Mouse (Mus musculus) bone marrow macrophage, adult 2 months (primary cell): ENCODE results near the gene Srr. TPM values are rescaled to one million over a fixed set of nuclear protein-coding genes. Genes with fewer than 3 reads are reported as not detected.

Experiments
- H3K27ac ChIP-seq: 2 replicates; pipeline ENCODE4 v1.5.1; 2012; ENCODE audit warnings: low read depth, low read length; ENCODE audit not compliant: insufficient read depth
- H3K4me1 ChIP-seq: 2 replicates; pipeline ENCODE4 v1.6.1; 2012; ENCODE audit warnings: low read length; ENCODE audit not compliant: control insufficient read depth, insufficient read depth
- H3K4me3 ChIP-seq: 2 replicates; pipeline ENCODE4 v1.5.1; 2012; ENCODE audit warnings: mild to moderate bottlenecking, low read length, moderate library complexity; ENCODE audit not compliant: insufficient read depth
- CTCF ChIP-seq: IDR thresholded peaks from 2 replicates; pipeline ENCODE4 v1.5.1; 2012; ENCODE audit warnings: low read depth, mild to moderate bottlenecking, low read length, moderate library complexity
- POLR2A ChIP-seq: IDR thresholded peaks from 2 replicates; pipeline ENCODE4 v1.6.1; 2012; ENCODE audit warnings: mild to moderate bottlenecking, low read depth, low read length, borderline replicate concordance
- polyA plus RNA-seq: library from polyadenylated mRNA; stranded (reverse); fragments of >200 nt; gene quantifications from 2 replicates; pipeline ENCODE4 v1.2.4, GENCODE M21; 2012; ENCODE audit not compliant: missing spikeins, insufficient read depth, insufficient read length

Srr gene
- polyA plus RNA-seq, result 13.6 and 17.5 TPM in 2 replicates

DNA sequence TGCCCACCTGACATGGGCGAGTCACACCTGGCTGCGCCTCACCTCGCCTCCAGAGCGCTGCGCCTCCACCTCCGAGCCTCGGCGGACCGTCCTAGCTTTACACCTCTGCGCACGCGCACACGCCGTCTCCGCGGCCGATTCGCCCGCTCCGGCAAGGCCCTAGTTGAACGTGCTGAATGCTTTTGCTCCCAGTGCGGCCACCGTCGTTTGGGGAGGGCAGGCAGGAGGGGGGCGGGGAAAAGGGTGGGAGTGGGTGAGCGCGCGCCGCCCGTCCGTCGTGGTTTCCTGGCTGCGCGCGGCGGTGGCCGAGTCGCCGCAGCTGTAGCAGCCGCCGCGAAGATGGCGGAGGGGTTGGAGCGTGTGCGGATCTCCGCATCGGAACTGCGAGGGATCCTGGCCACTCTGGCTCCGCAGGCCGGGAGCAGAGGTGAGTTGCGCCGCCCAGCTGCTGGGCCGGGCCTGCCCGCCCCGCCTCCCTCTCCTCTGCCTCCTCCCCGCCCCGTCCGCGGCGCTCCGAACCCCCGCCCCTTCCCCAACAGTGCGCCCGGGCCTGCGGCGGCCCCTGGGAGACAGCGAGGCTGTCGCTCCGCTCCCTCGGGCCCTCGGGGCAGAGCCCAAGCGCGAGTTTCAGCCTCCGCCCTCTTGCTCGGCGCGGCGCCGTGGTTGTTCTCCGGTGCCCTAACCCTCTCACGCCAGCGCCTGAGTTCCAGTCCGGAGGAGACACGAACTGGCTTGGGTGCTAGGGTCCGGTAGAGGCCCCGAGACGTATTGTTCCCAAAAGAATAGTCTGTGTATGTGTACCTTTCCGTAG lies at the start of gene Srr, which contains the start of gene Smg6:
Gene Srr, minus strand, starts transcription at position 372 of the 811 bp plus-strand sequence.
Gene Smg6, plus strand, starts transcription at position 247 of the 811 bp plus-strand sequence.
- Histone ChIP-seq H3K4me1 (peaks cover 15% of the 10 kb centered on the region), H3K4me3 (peak within 1 kb of the TSS; percentile 70), H3K27ac (peak within 1 kb of the TSS; percentile 90)
- TF ChIP-seq CTCF (0 out of 2 replicates have a peak, but pooled peaks have one; percentile 8), POLR2A (peak; percentile 60; the same call in 1 of the 2 replicates)

DNA sequence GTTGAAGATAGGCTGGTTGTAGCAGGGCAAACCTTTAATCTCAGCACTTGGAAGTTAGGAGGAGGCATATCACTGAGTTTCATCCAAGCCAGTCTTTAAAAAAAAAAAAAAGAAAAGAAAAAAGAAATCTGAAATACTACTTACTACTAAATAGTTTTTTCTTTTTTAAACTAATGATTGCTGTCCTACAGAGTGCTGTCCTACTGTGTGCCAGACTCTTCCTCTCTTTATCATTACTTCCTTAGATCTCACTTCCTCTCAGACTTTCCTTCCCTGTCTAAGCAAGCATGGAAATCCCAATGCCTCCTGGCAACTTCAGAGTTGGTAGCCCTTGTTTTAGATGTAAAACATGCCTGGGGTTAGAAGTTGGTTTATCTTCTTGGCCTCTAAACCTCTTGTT lies 48.9 kb upstream of the Srr start:
- TF ChIP-seq CTCF (no peak), POLR2A (no peak)
- H3K4me3 ChIP-seq, result no peak overlapping the region
- no peaks in the 10 kb centered on the region for H3K4me1 ChIP-seq
- no peak overlapping the region for H3K27ac ChIP-seq

DNA sequence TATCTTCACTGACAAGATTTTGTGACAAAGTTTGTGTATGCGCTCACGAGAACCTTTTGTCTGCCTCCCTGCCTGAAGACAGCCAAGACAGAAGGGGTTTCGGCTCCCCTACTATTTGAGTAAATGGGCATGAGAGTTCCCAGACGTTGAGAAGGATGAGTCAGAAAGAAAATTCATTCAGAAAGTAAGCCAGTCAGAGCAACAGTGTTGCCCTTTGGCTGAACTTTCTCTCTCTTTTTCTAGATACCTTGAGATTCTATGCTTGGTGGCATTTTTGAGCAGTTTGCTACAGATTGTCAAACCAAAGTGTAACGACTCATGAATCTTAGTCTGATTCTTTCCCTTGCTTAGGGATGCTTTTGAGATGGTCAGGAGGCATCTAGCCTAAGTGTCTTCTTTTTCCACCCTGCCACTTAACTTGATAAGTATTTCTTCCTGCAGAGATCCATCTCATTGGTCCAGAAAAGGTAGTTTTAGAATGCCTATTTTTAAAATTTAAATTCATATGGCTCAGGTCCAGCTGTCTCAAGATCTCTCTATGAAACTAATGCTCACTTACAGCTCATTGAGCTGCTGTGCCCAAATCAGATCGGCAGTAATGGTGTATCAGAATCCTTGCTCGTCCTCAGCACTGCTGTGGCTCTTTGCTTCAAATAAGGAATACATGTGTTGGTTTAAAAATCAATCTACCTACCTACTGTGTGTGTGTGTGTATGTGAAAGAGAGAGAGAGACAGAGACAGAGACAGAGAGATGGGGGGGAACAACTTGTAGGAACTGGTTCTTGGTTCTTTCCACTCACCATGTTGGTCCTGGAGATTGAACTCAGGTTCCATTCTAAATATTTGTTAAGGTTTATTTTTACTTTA lies 47.8 kb upstream of the Srr start:
- no peak overlapping the region for H3K4me3 ChIP-seq
- H3K27ac ChIP-seq, result no peak overlapping the region

DNA sequence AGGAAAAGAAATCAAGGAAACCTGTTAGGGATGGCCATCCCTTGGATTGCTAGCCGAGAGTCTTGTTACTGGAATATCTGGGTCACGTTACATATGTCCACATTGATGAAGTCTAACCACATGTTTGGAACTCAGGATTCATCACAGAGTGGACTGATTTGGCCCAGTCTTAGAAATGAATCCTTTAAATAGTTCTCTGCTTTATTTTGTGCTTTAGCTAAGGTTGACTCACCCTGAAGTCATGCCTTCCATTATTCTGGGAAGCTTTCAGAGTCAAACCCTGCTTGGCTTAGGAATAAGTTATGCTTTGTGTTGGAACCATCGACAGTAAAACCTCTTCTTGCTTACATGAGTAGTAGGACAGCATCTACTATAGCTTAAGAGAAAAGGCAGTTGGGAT lies 39.8 kb upstream of the Srr start:
- H3K4me1 ChIP-seq, result no peaks in the 10 kb centered on the region
- no peak overlapping the region for H3K4me3 ChIP-seq
- H3K27ac ChIP-seq, result no peak overlapping the region
- TF ChIP-seq CTCF (no peak), POLR2A (no peak)

More for the DNA sequence above, 47.8 kb upstream of the Srr start:
- TF ChIP-seq CTCF, result no peak
- no peak for TF ChIP-seq POLR2A
- H3K4me1 ChIP-seq, result no peaks in the 10 kb centered on the region

DNA sequence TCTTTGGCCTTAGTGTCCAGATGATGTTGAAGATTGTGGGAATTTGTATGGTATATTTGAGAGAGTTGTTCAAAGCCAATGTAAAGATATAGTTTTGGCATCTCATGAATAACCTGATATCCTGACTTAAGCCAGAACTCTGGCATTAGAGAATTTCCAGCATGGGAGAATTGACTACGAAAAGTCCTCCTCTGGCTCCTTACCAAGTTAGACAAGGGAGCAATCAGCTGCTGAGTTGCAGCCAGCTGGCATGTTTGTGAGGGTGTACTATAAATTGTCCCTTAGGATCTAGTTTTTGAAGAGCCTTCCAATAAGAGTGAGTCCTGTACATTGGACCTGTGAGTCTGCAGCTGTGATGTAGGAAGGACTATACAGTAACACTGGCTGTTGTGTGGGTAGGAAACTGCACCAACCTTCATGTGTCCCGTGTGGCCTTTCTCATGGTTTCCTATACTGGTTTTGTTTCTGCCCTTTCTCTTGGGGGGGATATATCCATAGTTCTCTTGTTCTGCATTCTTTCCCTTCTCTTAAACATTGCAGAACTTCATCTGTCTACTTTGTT lies 37.2 kb upstream of the Srr start:
- TF ChIP-seq POLR2A, result no peak
- TF ChIP-seq CTCF, result no peak
- Histone ChIP-seq H3K4me1 (peaks cover 4% of the 10 kb centered on the region; the same call in 1 of the 2 replicates), H3K27ac (no peak overlapping the region), H3K4me3 (no peak overlapping the region)

DNA sequence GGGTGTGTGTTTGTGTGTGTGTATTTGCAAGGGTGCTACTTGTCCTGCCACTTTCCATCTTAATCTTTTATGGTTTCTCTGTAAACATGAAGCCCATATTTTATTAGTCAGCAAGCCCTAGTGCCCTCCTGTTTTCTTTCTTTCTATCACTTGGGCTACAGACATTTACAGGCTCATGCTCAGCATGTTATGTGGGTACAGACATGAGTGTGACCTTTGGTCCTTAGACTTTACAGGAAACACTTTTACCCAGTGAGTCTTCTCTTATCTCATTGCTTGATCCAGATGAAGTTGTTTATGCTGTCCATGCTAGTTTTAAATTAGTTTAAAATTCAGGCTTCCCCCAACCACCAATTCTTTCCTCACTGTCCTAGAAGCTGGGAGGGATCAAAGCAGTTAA lies 36.2 kb upstream of the Srr start:
- Histone ChIP-seq H3K4me3 (no peak overlapping the region), H3K4me1 (peaks cover 4% of the 10 kb centered on the region; the same call in 1 of the 2 replicates), H3K27ac (no peak overlapping the region)
- TF ChIP-seq POLR2A, result no peak
- TF ChIP-seq CTCF, result no peak

DNA sequence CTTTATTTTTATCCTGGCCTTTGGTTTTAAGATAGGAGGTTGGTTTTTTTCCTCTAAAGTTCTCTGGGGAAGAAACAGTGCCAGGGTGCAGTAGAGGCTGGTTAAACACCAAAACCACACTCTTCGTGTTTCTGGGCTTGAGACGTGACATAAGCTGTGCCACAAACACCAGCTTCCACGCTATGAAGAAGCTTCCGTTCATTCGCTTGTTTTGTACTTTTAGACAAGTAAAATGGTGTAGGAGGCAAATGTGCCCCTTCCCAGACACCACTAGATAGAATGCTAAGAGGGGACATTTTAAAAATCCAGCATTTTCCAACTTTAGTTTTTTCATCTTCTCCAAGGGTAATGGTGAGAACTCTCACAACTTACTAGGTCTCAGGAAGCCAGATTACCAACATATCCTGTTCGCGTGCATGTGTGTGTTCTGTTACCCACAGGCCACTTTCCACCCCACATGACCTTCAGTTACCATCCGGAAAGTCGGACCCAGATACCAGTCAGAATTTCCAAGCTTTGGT lies 34.3 kb upstream of the Srr start:
- H3K27ac ChIP-seq, result no peak overlapping the region
- TF ChIP-seq CTCF (no peak), POLR2A (no peak)
- peaks cover 4% of the 10 kb centered on the region; the same call in 1 of the 2 replicates for H3K4me1 ChIP-seq
- H3K4me3 ChIP-seq, result no peak overlapping the region

DNA sequence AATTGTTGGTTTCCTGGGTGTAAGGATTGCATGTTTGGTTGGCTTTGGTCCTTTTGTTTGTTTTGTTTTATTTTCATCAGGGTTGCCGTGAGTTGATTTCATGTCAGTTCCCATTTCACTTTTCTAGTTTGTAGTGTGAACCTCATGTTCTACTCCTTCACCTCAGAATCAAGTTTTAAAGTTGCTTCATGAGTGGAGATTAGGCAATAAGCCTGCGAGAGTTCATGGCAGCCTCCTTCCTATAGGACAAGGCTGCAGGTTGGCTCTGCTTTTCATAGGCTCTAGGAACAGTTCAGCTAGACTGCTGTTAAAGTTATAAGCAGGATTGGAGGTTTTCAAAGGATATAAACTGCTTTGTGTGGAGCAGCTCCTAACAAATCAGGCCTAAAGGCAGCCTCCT lies 33.8 kb upstream of the Srr start:
- Histone ChIP-seq H3K4me3 (no peak overlapping the region), H3K27ac (no peak overlapping the region), H3K4me1 (peaks cover 6% of the 10 kb centered on the region; the same call in 1 of the 2 replicates)
- TF ChIP-seq POLR2A (no peak), CTCF (no peak)

DNA sequence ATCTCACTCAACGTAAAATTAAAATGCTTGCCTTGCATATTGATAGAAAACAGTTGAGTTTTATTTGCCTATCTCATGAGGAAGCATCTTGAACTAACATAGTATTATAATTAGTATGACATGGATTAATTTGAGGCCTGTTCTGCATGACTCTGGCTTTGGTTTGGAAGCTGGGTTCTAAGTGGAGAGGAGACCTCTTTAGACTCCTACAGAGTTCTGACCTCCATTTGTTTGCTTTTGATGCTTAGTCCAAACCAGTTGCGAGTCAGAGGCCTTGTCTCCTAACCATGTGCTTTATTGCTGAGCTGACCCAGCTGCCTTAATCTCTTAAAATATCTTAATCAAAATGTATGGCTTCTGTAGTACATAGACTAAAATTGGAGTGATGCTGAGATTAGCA lies 31.9 kb upstream of the Srr start:
- no peak overlapping the region for H3K27ac ChIP-seq
- peaks cover 6% of the 10 kb centered on the region; the same call in 1 of the 2 replicates for H3K4me1 ChIP-seq
- TF ChIP-seq POLR2A, result no peak
- no peak for TF ChIP-seq CTCF
- H3K4me3 ChIP-seq, result no peak overlapping the region
